Mouse (Mus musculus) G1E (cell line): ENCODE data around the gene Rsbn1.

ENCODE experiments used
- CTCF ChIP-seq: IDR thresholded peaks from 2 replicates; pipeline ENCODE4 v1.5.1; 2012; ENCODE audit warnings: low read depth, low read length, inconsistent platforms, mixed read lengths
- GATA1 ChIP-seq: IDR thresholded peaks from 2 replicates; pipeline ENCODE4 v1.6.1; 2012; ENCODE audit warnings: borderline replicate concordance, low read length, inconsistent platforms, mixed read lengths
- GATA2 ChIP-seq: IDR thresholded peaks from 2 replicates; pipeline ENCODE4 v1.6.1; 2012; ENCODE audit warnings: low read depth, low read length, inconsistent platforms, borderline replicate concordance
- TAL1 ChIP-seq: conservative IDR thresholded peaks from 2 replicates; pipeline ENCODE4 v1.6.1; 2012; ENCODE audit warnings: low read depth, low read length, inconsistent platforms, mixed read lengths

- TF ChIP-seq TAL1 (peak; percentile 76), CTCF (no peak), GATA1 (no peak), GATA2 (no peak)
These were observed 6.2 kb downstream of the Rsbn1 start for GRCm38 (mm10) chr3:103920094-103920493.
